Mouse (Mus musculus): Measurements from ENCODE around the gene Slc25a1.

- no peak for TF ChIP-seq POLR2A (IDR thresholded peaks at IDR 0.05; ENCODE audit: borderline replicate concordance, extremely low read depth, insufficient read depth, insufficient read length, poor library complexity, severe bottlenecking)
- TF ChIP-seq CTCF (IDR thresholded peaks at IDR 0.05; ENCODE audit: borderline replicate concordance, extremely low read depth, insufficient read depth, insufficient read length): no peak
Observed at GRCm38 (mm10) chr16:17882196-17882595, 45.8 kb downstream of the Slc25a1 start.
